Mouse (Mus musculus) midbrain, embryonic 16.5 days (tissue): ENCODE results near the gene Ranbp3l. TPM values are rescaled to one million over a fixed set of nuclear protein-coding genes. Genes with fewer than 3 reads are reported as not detected.

Experiments used
- ATAC-seq: fragments of 200-750 bp; cut with Nextera tagmentation; 2 replicates; pipeline ENCODE4 v1.8.0; 2017; ENCODE audit warnings: moderate TSS enrichment
- H3K27ac ChIP-seq: fragments of 300-500 bp; sonication (generic); 2 replicates; pipeline ENCODE4 v1.5.1; 2014; ENCODE audit warnings: mild to moderate bottlenecking, low read length, mixed read lengths
- H3K27me3 ChIP-seq: fragments of 300-500 bp; sonication (generic); 2 replicates; pipeline ENCODE4 v1.6.1; 2014; ENCODE audit warnings: low read depth, low read length, mixed read lengths; ENCODE audit not compliant: control insufficient read depth, insufficient read depth
- H3K36me3 ChIP-seq: fragments of 300-500 bp; sonication (generic); 2 replicates; pipeline ENCODE4 v1.6.1; 2014; ENCODE audit warnings: mild to moderate bottlenecking, low read length, moderate library complexity, mixed read lengths; ENCODE audit not compliant: control insufficient read depth, insufficient read depth
- H3K4me1 ChIP-seq: fragments of 300-500 bp; sonication (generic); 2 replicates; pipeline ENCODE4 v1.6.1; 2014; ENCODE audit warnings: mild to moderate bottlenecking, low read length, mixed read lengths; ENCODE audit not compliant: control insufficient read depth, insufficient read depth
- H3K4me2 ChIP-seq: fragments of 300-500 bp; sonication (generic); 2 replicates; pipeline ENCODE4 v1.6.1; 2014; ENCODE audit warnings: mild to moderate bottlenecking, low read length, mixed read lengths
- H3K4me3 ChIP-seq: fragments of 300-500 bp; sonication (generic); 2 replicates; pipeline ENCODE4 v1.5.1; 2014; ENCODE audit warnings: low read depth, mild to moderate bottlenecking, low read length, moderate library complexity, mixed read lengths
- H3K9ac ChIP-seq: fragments of 300-500 bp; sonication (generic); 2 replicates; pipeline ENCODE4 v1.6.1; 2014; ENCODE audit warnings: low read depth, low read length, mixed read lengths
- H3K9me3 ChIP-seq: fragments of 300-500 bp; sonication (generic); replicated peaks from 2 replicates; pipeline ENCODE4 v1.6.1; 2014; ENCODE audit warnings: mild to moderate bottlenecking, low read length, mixed read lengths; ENCODE audit not compliant: control insufficient read depth, poor library complexity, severe bottlenecking
- WGBS: fragments of 180-500 bp; shearing (Covaris S2); extraction: QIAGEN DNeasy Blood & Tissue Kit; methylation state at CpG from one replicate; pipeline ENCODE4 v1.1.7; 2014; 5-methylcytosine and 5-hydroxymethylcytosine counted together
- polyA plus RNA-seq: library from polyadenylated mRNA; unstranded; fragments of >200 nt; fragmentation: Nextera tagmentation; extraction: Ambion mirVana; gene quantifications from 2 replicates; pipeline ENCODE4 v1.2.1, GENCODE M21; 2015

Gene Ranbp3l
- polyA plus RNA-seq, 1 experiment from 2014 or later = 10.2 TPM

GRCm38 (mm10) chr15:9087421-9087820 is 119.7 kb downstream of the Ranbp3l start:
- no peak for ATAC-seq
- H3K4me1 ChIP-seq = no peaks in the 10 kb centered on the region
- no peak overlapping the region for H3K4me3 ChIP-seq
- no peak overlapping the region for H3K9ac ChIP-seq
- no peak overlapping the region for H3K4me2 ChIP-seq
- no peaks in the 10 kb centered on the region for H3K27me3 ChIP-seq
- 66% methylated on average over 5 of the region's 5 CpGs for WGBS
- no peak overlapping the region for H3K27ac ChIP-seq
- H3K36me3 ChIP-seq = peaks cover 3% of the 10 kb centered on the region; the same call in 1 of the 2 replicates
- H3K9me3 ChIP-seq = no peaks in the 10 kb centered on the region

DNA sequence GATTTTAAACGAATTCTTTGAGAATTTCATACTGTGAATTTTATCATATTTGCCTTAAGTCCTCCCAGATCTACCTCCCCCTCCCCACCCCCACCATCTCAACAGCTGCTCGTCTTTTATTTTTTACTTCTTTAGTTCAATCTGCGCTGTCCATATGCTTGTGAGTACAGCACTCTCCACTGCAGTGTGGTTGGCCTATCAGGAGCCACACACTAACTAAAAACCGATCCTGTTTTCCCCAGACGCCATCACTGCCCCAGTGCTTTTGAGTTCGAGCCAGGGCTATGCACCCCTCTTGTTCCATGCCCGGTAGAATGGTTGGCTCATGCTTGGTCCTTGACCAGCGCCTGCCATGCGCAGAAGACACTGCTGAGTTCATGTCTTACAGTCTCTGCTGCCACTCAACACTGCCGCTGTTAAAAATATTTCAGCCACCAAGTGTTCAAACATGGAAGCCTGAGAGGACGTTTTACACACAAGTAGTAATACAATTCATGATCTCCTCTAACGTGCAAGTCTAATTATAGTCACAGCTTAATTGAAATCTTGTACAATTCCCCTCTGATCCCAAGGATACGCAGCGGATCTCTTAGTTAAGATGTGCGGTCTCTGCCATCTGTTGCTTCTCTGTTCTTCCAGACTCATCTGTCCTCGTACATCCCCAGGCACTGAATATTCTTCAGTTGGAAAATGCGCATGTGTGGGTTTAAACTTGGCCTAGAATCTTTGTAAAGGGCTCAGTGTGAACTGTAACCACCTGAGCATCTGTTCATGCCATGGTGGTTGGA is 120.3 kb downstream of the Ranbp3l start:
- no peak overlapping the region for H3K9ac ChIP-seq
- no peaks in the 10 kb centered on the region for H3K4me1 ChIP-seq
- H3K9me3 ChIP-seq = no peaks in the 10 kb centered on the region
- ATAC-seq = 0 out of 2 replicates have a peak, but pooled peaks have one; percentile 21
- no peaks in the 10 kb centered on the region for H3K27me3 ChIP-seq
- peaks cover 7% of the 10 kb centered on the region; the same call in 1 of the 2 replicates for H3K36me3 ChIP-seq
- no peak overlapping the region for H3K4me3 ChIP-seq
- H3K27ac ChIP-seq = no peak overlapping the region
- 84% methylated on average over 17 of the region's 17 CpGs for WGBS
- no peak overlapping the region for H3K4me2 ChIP-seq

- no peaks in the 10 kb centered on the region for H3K9me3 ChIP-seq
- H3K9ac ChIP-seq = no peak overlapping the region
- ATAC-seq = no peak
- H3K4me3 ChIP-seq = no peak overlapping the region
- no peak overlapping the region for H3K27ac ChIP-seq
- H3K27me3 ChIP-seq = no peaks in the 10 kb centered on the region
- H3K36me3 ChIP-seq = peaks cover 12% of the 10 kb centered on the region
- WGBS = 72% methylated on average over 8 of the region's 8 CpGs
- no peak overlapping the region for H3K4me2 ChIP-seq
- H3K4me1 ChIP-seq = no peaks in the 10 kb centered on the region
These were observed 120.9 kb downstream of the Ranbp3l start for GRCm38 (mm10) chr15:9088683-9089072.

- H3K9me3 ChIP-seq = no peaks in the 10 kb centered on the region
- no peak overlapping the region for H3K4me3 ChIP-seq
- no peak overlapping the region for H3K4me2 ChIP-seq
- WGBS = 4% methylated on average over 2 of the region's 2 CpGs
- no peaks in the 10 kb centered on the region; the same call in 1 of the 2 replicates for H3K4me1 ChIP-seq
- H3K9ac ChIP-seq = no peak overlapping the region
- H3K27me3 ChIP-seq = no peaks in the 10 kb centered on the region
- no peak for ATAC-seq
- H3K27ac ChIP-seq = no peak overlapping the region
- H3K36me3 ChIP-seq = peaks cover 14% of the 10 kb centered on the region
These were observed 121.5 kb downstream of the Ranbp3l start for GRCm38 (mm10) chr15:9089136-9089720.

- ATAC-seq = no peak
- WGBS = 94% methylated on average over 5 of the region's 5 CpGs
- H3K27ac ChIP-seq = no peak overlapping the region
These were observed 122.9 kb downstream of the Ranbp3l start for GRCm38 (mm10) chr15:9090662-9091061.

DNA sequence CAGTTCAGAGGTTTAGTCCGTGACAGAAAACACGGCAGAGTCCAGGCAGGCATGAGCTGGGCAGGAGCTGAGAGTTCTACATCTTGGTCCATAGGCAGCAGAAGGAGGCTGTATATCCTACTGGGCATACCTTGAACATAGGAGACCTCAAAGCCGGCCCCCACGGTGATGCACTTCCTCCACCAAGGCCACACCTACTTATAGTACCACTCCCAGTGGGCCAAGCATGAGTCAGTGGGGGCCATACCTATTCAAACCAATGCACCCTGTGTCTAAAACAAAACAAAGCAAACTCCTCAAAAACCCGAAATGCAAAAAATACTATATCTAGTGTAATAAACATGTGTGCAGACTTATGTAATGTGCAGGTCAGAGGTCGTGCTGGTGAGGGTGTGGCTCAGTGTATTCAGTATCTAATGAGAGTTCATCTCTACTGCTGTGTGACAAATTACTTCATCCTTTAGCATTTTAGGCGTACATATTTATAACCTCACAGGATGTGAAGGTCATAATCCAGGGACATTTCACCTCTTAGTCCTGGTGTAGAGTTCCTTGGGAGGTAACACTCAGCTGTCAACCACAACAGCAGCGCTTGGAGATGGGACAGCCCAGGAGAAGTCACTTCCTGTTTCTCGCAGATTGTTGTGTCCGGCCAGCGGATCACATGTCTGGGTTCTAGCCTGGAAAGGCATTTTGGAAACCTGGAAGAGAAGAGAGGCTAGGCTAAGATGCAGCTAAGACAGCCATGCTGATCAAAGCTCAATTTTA is 126.0 kb downstream of the Ranbp3l start:
- no peaks in the 10 kb centered on the region for H3K27me3 ChIP-seq
- H3K36me3 ChIP-seq = peaks cover 14% of the 10 kb centered on the region
- ATAC-seq = no peak
- no peak overlapping the region for H3K9ac ChIP-seq
- H3K4me1 ChIP-seq = no peaks in the 10 kb centered on the region; the same call in 1 of the 2 replicates
- no peak overlapping the region for H3K27ac ChIP-seq
- H3K9me3 ChIP-seq = no peaks in the 10 kb centered on the region
- WGBS = 78% methylated on average over 11 of the region's 11 CpGs
- no peak overlapping the region for H3K4me3 ChIP-seq
- H3K4me2 ChIP-seq = no peak overlapping the region

More at GRCm38 (mm10) chr15:9090662-9091061, 122.9 kb downstream of the Ranbp3l start:
- H3K4me3 ChIP-seq = no peak overlapping the region
- no peak overlapping the region for H3K4me2 ChIP-seq
- H3K9ac ChIP-seq = no peak overlapping the region
- no peaks in the 10 kb centered on the region for H3K9me3 ChIP-seq
- H3K4me1 ChIP-seq = no peaks in the 10 kb centered on the region; the same call in 1 of the 2 replicates
- H3K27me3 ChIP-seq = no peaks in the 10 kb centered on the region
- peaks cover 14% of the 10 kb centered on the region for H3K36me3 ChIP-seq

- H3K27ac ChIP-seq = no peak overlapping the region
- H3K9me3 ChIP-seq = no peaks in the 10 kb centered on the region
- no peak overlapping the region for H3K9ac ChIP-seq
- H3K27me3 ChIP-seq = no peaks in the 10 kb centered on the region
- H3K4me3 ChIP-seq = no peak overlapping the region
- no peak overlapping the region for H3K4me2 ChIP-seq
- 26% methylated on average over 13 of the region's 13 CpGs for WGBS
- H3K4me1 ChIP-seq = no peaks in the 10 kb centered on the region; the same call in 1 of the 2 replicates
- H3K36me3 ChIP-seq = peaks cover 14% of the 10 kb centered on the region
- ATAC-seq = peak; percentile 76; the same call in 1 of the 2 replicates
These were observed 126.6 kb downstream of the Ranbp3l start for GRCm38 (mm10) chr15:9094366-9094750.

- Histone ChIP-seq H3K27ac (no peak overlapping the region), H3K27me3 (no peaks in the 10 kb centered on the region), H3K4me2 (no peak overlapping the region), H3K9me3 (no peaks in the 10 kb centered on the region), H3K36me3 (peaks cover 17% of the 10 kb centered on the region), H3K4me1 (no peaks in the 10 kb centered on the region; the same call in 1 of the 2 replicates), H3K9ac (no peak overlapping the region), H3K4me3 (no peak overlapping the region)
- WGBS = 85% methylated on average over 4 of the region's 4 CpGs
- ATAC-seq = no peak
These were observed 129.1 kb downstream of the Ranbp3l start for GRCm38 (mm10) chr15:9096865-9097264.
